Mouse (Mus musculus): ENCODE data around the gene Myadml2. TPM values are rescaled to one million over a fixed set of nuclear protein-coding genes. Genes with fewer than 3 reads are reported as not detected.
A peak's percentile ranks its signal among the peaks of the same experiment; 100 is the strongest.
"Not testable (repeated sequence)": the region's sequence is repeated elsewhere in the genome, so short reads cannot be mapped to it uniquely, and the experiment has no call there.

The Myadml2 gene
- polyA plus RNA-seq, 1 experiment from 2014 or later = not detected

GRCm38 (mm10) chr11:120682683-120683082 is 34.7 kb upstream of the Myadml2 start:
- H3K27ac ChIP-seq (replicated peaks) = no peak overlapping the region
- no peak overlapping the region for H3K4me3 ChIP-seq
- H3K9me3 ChIP-seq = no peaks in the 10 kb centered on the region
- H3K4me2 ChIP-seq (replicated peaks) = no peak overlapping the region
- peaks cover 54% of the 10 kb centered on the region for H3K36me3 ChIP-seq
- WGBS = 95% methylated on average over 5 of the region's 5 CpGs
- no peak overlapping the region for H3K9ac ChIP-seq (replicated peaks)
- no peaks in the 10 kb centered on the region for H3K4me1 ChIP-seq
- H3K27me3 ChIP-seq = no peaks in the 10 kb centered on the region
- ATAC-seq (replicated peaks) = no peak

- Histone ChIP-seq H3K27me3 (no peaks in the 10 kb centered on the region), H3K4me1 (peaks cover 3% of the 10 kb centered on the region), H3K27ac (replicated peaks) (no peak overlapping the region), H3K9ac (replicated peaks) (no peak overlapping the region), H3K9me3 (no peaks in the 10 kb centered on the region), H3K4me2 (replicated peaks) (no peak overlapping the region), H3K4me3 (no peak overlapping the region), H3K36me3 (peaks cover 54% of the 10 kb centered on the region)
- ATAC-seq (replicated peaks) = no peak
- WGBS = 79% methylated on average over 3 of the region's 3 CpGs
Observed at GRCm38 (mm10) chr11:120679909-120680308, 32.0 kb upstream of the Myadml2 start.

- H3K27me3 ChIP-seq = no peaks in the 10 kb centered on the region
- peaks cover 18% of the 10 kb centered on the region for H3K4me1 ChIP-seq
- ATAC-seq (replicated peaks) = no peak
- no peak overlapping the region for H3K4me2 ChIP-seq (replicated peaks)
- WGBS = over 99% methylated on average over 4 of the region's 4 CpGs
- H3K9me3 ChIP-seq = no peaks in the 10 kb centered on the region
- no peak overlapping the region for H3K9ac ChIP-seq (replicated peaks)
- H3K4me3 ChIP-seq = no peak overlapping the region
- peaks cover 40% of the 10 kb centered on the region for H3K36me3 ChIP-seq
- no peak overlapping the region for H3K27ac ChIP-seq (replicated peaks)
Observed at GRCm38 (mm10) chr11:120676951-120677350, 29.0 kb upstream of the Myadml2 start.

- Histone ChIP-seq H3K36me3 (peaks cover 33% of the 10 kb centered on the region), H3K4me1 (peaks cover 18% of the 10 kb centered on the region)
- H3K27me3 ChIP-seq; H3K4me2 ChIP-seq (replicated peaks); H3K27ac ChIP-seq (replicated peaks); H3K9ac ChIP-seq (replicated peaks); H3K9me3 ChIP-seq; ATAC-seq (replicated peaks); H3K4me3 ChIP-seq: not testable (repeated sequence)
- 94% methylated on average over 5 of the region's 5 CpGs for WGBS
Observed at GRCm38 (mm10) chr11:120675875-120676274, 27.9 kb upstream of the Myadml2 start.

GRCm38 (mm10) chr11:120673594-120674122 is 25.7 kb upstream of the Myadml2 start:
- 37% methylated on average over 12 of the region's 12 CpGs for WGBS
- peak overlapping the region; percentile 66 for H3K4me3 ChIP-seq
- peaks cover 13% of the 10 kb centered on the region; the same call in 1 of the 2 replicates for H3K36me3 ChIP-seq
- 0 out of 2 replicates have a peak, but pooled peaks cover 4% of the 10 kb centered on the region for H3K27me3 ChIP-seq
- peak overlapping the region; percentile 87 for H3K27ac ChIP-seq (replicated peaks)
- peak; percentile 4 for ATAC-seq (replicated peaks)
- H3K4me1 ChIP-seq = peaks cover 18% of the 10 kb centered on the region
- H3K9me3 ChIP-seq = no peaks in the 10 kb centered on the region
- H3K4me2 ChIP-seq (replicated peaks) = peak overlapping the region; percentile 58
- peak overlapping the region; percentile 63 for H3K9ac ChIP-seq (replicated peaks)

GRCm38 (mm10) chr11:120672687-120673593 is 25.0 kb upstream of the Myadml2 start, which contains the start of gene Aspscr1:
Aspscr1 (plus strand) TSS chr11:120672973.
- Histone ChIP-seq H3K9me3 (no peaks in the 10 kb centered on the region), H3K27ac (replicated peaks) (peak within 1 kb of the TSS; percentile 87), H3K4me3 (peak within 1 kb of the TSS; percentile 66), H3K27me3 (0 out of 2 replicates have a peak, but pooled peaks cover 4% of the 10 kb centered on the region), H3K4me2 (replicated peaks) (peak within 1 kb of the TSS; percentile 58), H3K9ac (replicated peaks) (peak within 1 kb of the TSS; percentile 63), H3K36me3 (peaks cover 9% of the 10 kb centered on the region; the same call in 1 of the 2 replicates), H3K4me1 (peaks cover 18% of the 10 kb centered on the region)
- peak; percentile 97 for ATAC-seq (replicated peaks)
- under 1% methylated on average over 82 of the region's 83 CpGs for WGBS

GRCm38 (mm10) chr11:120666617-120667016 is 18.7 kb upstream of the Myadml2 start:
- no peak overlapping the region for H3K4me3 ChIP-seq
- no peak overlapping the region for H3K27ac ChIP-seq (replicated peaks)
- no peaks in the 10 kb centered on the region for H3K36me3 ChIP-seq
- WGBS = 4% methylated on average over 3 of the region's 3 CpGs
- H3K4me1 ChIP-seq = no peaks in the 10 kb centered on the region
- H3K9me3 ChIP-seq = no peaks in the 10 kb centered on the region
- peaks cover 31% of the 10 kb centered on the region for H3K27me3 ChIP-seq
- no peak for ATAC-seq (replicated peaks)
- no peak overlapping the region for H3K9ac ChIP-seq (replicated peaks)
- no peak overlapping the region for H3K4me2 ChIP-seq (replicated peaks)

GRCm38 (mm10) chr11:120665406-120665805 is 17.4 kb upstream of the Myadml2 start:
- Histone ChIP-seq H3K9me3 (no peaks in the 10 kb centered on the region), H3K4me3 (no peak overlapping the region), H3K9ac (replicated peaks) (no peak overlapping the region), H3K27me3 (peaks cover 43% of the 10 kb centered on the region), H3K36me3 (no peaks in the 10 kb centered on the region), H3K4me1 (peaks cover 8% of the 10 kb centered on the region), H3K4me2 (replicated peaks) (no peak overlapping the region), H3K27ac (replicated peaks) (no peak overlapping the region)
- WGBS = 90% methylated on average over 3 of the region's 3 CpGs
- ATAC-seq (replicated peaks) = no peak

GRCm38 (mm10) chr11:120663714-120664113 is 15.8 kb upstream of the Myadml2 start:
- no peak overlapping the region for H3K4me2 ChIP-seq (replicated peaks)
- no peak for ATAC-seq (replicated peaks)
- no peaks in the 10 kb centered on the region for H3K9me3 ChIP-seq
- 67% methylated on average over 5 of the region's 5 CpGs for WGBS
- no peak overlapping the region for H3K4me3 ChIP-seq
- H3K9ac ChIP-seq (replicated peaks) = no peak overlapping the region
- H3K27ac ChIP-seq (replicated peaks) = no peak overlapping the region
- H3K4me1 ChIP-seq = peaks cover 21% of the 10 kb centered on the region
- H3K36me3 ChIP-seq = no peaks in the 10 kb centered on the region
- H3K27me3 ChIP-seq = peaks cover 56% of the 10 kb centered on the region

- no peak overlapping the region for H3K27ac ChIP-seq (replicated peaks)
- no peak overlapping the region for H3K4me3 ChIP-seq
- H3K27me3 ChIP-seq = peaks cover 64% of the 10 kb centered on the region
- H3K9me3 ChIP-seq = no peaks in the 10 kb centered on the region
- WGBS = 40% methylated on average over 6 of the region's 6 CpGs
- ATAC-seq (replicated peaks) = no peak
- no peak overlapping the region for H3K4me2 ChIP-seq (replicated peaks)
- no peak overlapping the region for H3K9ac ChIP-seq (replicated peaks)
- H3K36me3 ChIP-seq = no peaks in the 10 kb centered on the region
- peaks cover 21% of the 10 kb centered on the region for H3K4me1 ChIP-seq
Observed at GRCm38 (mm10) chr11:120662759-120663158, 14.8 kb upstream of the Myadml2 start.

- peak within 1 kb of the TSS; percentile 33 for H3K4me3 ChIP-seq
- H3K36me3 ChIP-seq = no peaks in the 10 kb centered on the region
- H3K27ac ChIP-seq (replicated peaks) = no peak within 1 kb of the TSS
- no peak for ATAC-seq (replicated peaks)
- peaks cover 21% of the 10 kb centered on the region for H3K4me1 ChIP-seq
- H3K9me3 ChIP-seq = no peaks in the 10 kb centered on the region
- peaks cover 75% of the 10 kb centered on the region for H3K27me3 ChIP-seq
- H3K9ac ChIP-seq (replicated peaks) = no peak within 1 kb of the TSS
- peak within 1 kb of the TSS; percentile 52 for H3K4me2 ChIP-seq (replicated peaks)
- 1% methylated on average over 35 of the region's 35 CpGs for WGBS
Observed at GRCm38 (mm10) chr11:120661076-120661460, 13.1 kb upstream of the Myadml2 start, which contains the start of gene Notum. Notum (minus strand) TSS chr11:120661175.

Measured in forebrain, embryonic 15.5 days (tissue).